9 mouse cellular contexts compared by ENCODE assay signal in genomic region chr11:96193521-96194400, GRCm38 (mm10). TPM values are rescaled to one million over a fixed set of nuclear protein-coding genes. Genes with fewer than 3 reads are reported as not detected.
DNase-seq lines count a peak whose midpoint lies in the region; ATAC-seq and TF ChIP-seq lines count a peak whose summit lies in the region.
"Had no signal": no experiment of that assay in that cellular context is flagged by ENCODE, and none has a peak within 500 bp of the region (broad histone marks: within the 10 kb centered on the region; RNA-seq: fewer than 3 reads in every experiment).

Hoxb13 (plus strand) TSS chr11:96194316.

- H3K27me3 ChIP-seq in heart, postnatal 0 days (ENCODE audit: control insufficient read depth, insufficient read depth, low read length) = peaks cover 99% of the 10 kb centered on the region
- H3K27me3 ChIP-seq in limb, embryonic 15.5 days = peaks cover 99% of the 10 kb centered on the region

- no peaks in the 10 kb centered on the region for H3K9me3 ChIP-seq in heart, postnatal 0 days (replicated peaks; ENCODE audit: control insufficient read depth, low read length)
- H3K9me3 ChIP-seq in limb, embryonic 15.5 days = no peaks in the 10 kb centered on the region

- no peaks in the 10 kb centered on the region for H3K36me3 ChIP-seq in heart, postnatal 0 days (replicated peaks; ENCODE audit: control insufficient read depth, insufficient read depth, low read length)
- no peaks in the 10 kb centered on the region for H3K36me3 ChIP-seq in limb, embryonic 15.5 days

- no peak within 1 kb of the TSS for H3K4me2 ChIP-seq in heart, postnatal 0 days (ENCODE audit: low read depth, low read length)
- H3K4me2 ChIP-seq in limb, embryonic 15.5 days = peak within 1 kb of the TSS; percentile 40

- no peaks in the 10 kb centered on the region for H3K4me1 ChIP-seq in heart, postnatal 0 days (ENCODE audit: control insufficient read depth, insufficient read depth)
- peaks cover 12% of the 10 kb centered on the region for H3K4me1 ChIP-seq in limb, embryonic 15.5 days

- no peak for TF ChIP-seq EP300 in heart, postnatal 0 days (IDR thresholded peaks at IDR 0.05; ENCODE audit: low read depth)

- no peak within 1 kb of the TSS for H3K9ac ChIP-seq in heart, postnatal 0 days (replicated peaks; ENCODE audit: low read depth, low read length)
- no peak within 1 kb of the TSS; the same call in 1 of the 2 replicates for H3K9ac ChIP-seq in limb, embryonic 15.5 days

- ATAC-seq in heart, postnatal 0 days (ENCODE audit: insufficient read depth, low read depth) = no peak
- no peak for ATAC-seq in limb, embryonic 15.5 days (ENCODE audit: insufficient number of reproducible peaks, low FRiP score, low TSS enrichment, low read depth)
- no peak for ATAC-seq in cerebellum, adult (ENCODE audit: insufficient number of reproducible peaks, low FRiP score, low TSS enrichment)

- H3K27ac ChIP-seq in heart, postnatal 0 days (ENCODE audit: low read depth) = no peak within 1 kb of the TSS
- no peak within 1 kb of the TSS for H3K27ac ChIP-seq in limb, embryonic 15.5 days

- H3K4me3 ChIP-seq in heart, postnatal 0 days (ENCODE audit: low read depth, low read length) = peak within 1 kb of the TSS; percentile 8; the same call in 1 of the 2 replicates
- peak within 1 kb of the TSS; percentile 29 for H3K4me3 ChIP-seq in limb, embryonic 15.5 days

- no peak for DNase-seq in heart, postnatal 0 days (ENCODE audit: low spot score)
- DNase-seq in heart, adult 11 months = no peak
- peak; percentile 79 for DNase-seq in ES-CJ7 (ENCODE audit: low read depth, low spot score)
- DNase-seq in embryo, embryonic 9.5 days (ENCODE audit: extremely low spot score) = peak; percentile 60
- DNase-seq in spleen, postnatal 36 days (ENCODE audit: low spot score in 2 of 2) = no peak
- DNase-seq in cerebellum, adult 8-10 months = no peak
- DNase-seq: heart, postnatal 14 days had no signal

- TF ChIP-seq CTCF in heart, postnatal 0 days (IDR thresholded peaks at IDR 0.05; ENCODE audit: low read depth) = no peak

- WGBS in heart, postnatal 0 days = 2% methylated on average over 33 of the region's 35 CpGs
- under 1% methylated on average over 35 of the region's 35 CpGs for WGBS in limb, embryonic 15.5 days

RNA-seq across cellular contexts. Expression of gene Hoxb13, which starts in this region (rescaled TPM):
- not detected in 2 replicates for total RNA-seq in heart, postnatal 0 days (2014; rRNA removed; ENCODE audit: low replicate concordance)
- polyA plus RNA-seq in heart, postnatal 0 days (2015; fragmentation: Nextera tagmentation; extraction: Ambion mirVana) = not detected in 2 replicates
- polyA plus RNA-seq in limb, embryonic 15.5 days (2015; fragmentation: Nextera tagmentation; extraction: Ambion mirVana) = 0.12 TPM in 1 of 2 replicates, not detected in the other
- total RNA-seq: heart, postnatal 14 days had no signal

Comparison
In these comparisons a context has a peak if more than half of its experiments do, and no peak if none do; other contexts are left out.
1. DNase-seq: peak in ES-CJ7 (single experiment) and embryo, embryonic 9.5 days (single experiment); none in heart, postnatal 0 days (single experiment), heart, adult 11 months (single experiment), spleen, postnatal 36 days (0 of 2) and cerebellum, adult 8-10 months (single experiment).